Mouse (Mus musculus) stomach, postnatal 0 days (tissue): Measurements from ENCODE around the gene Med28.

Source experiments
- CTCF ChIP-seq: IDR thresholded peaks from 2 replicates; pipeline ENCODE4 v1.5.1; 2016; ENCODE audit warnings: antibody characterized with exemption, low read depth, mild to moderate bottlenecking, moderate library complexity
- EP300 ChIP-seq: optimal IDR thresholded peaks from 2 replicates; pipeline ENCODE3; 2016; ENCODE audit warnings: antibody characterized with exemption

DNA sequence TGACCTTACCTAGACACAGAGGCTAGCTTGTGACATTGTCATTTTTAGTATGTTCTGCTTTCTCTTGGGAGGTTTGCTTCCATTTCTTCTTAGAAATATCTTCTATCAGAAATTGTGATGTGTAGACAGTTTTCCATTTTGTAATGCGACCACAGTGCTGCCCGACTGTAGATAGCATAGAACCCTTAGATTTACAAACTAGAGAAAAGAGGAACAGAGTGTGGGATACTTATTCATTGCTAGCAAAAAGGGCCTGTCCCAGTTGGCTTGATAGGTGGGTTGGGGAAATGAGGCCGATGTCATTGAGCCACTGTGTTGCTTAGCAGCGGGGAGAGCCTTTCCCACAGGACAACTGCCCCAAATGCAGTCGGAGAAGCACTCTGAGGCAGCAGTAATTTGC lies 22.5 kb upstream of the Med28 start:
- TF ChIP-seq CTCF (no peak), EP300 (no peak)
